Mouse (Mus musculus) ES-E14 (cell line): ENCODE results near the gene Msantd2. TPM values are rescaled to one million over a fixed set of nuclear protein-coding genes. Genes with fewer than 3 reads are reported as not detected.
A peak's percentile ranks its signal among the peaks of the same experiment; 100 is the strongest.

Experiments used
- DNase-seq: peaks from one replicate; pipeline ENCODE4 v3.0.0-alpha.2; 2013; ENCODE audit warnings: low read depth, low spot score
- H3K27ac ChIP-seq: 2 replicates; pipeline ENCODE4 v1.5.1; 2012; ENCODE audit warnings: low read depth, mild to moderate bottlenecking, low read length, moderate library complexity, mixed read lengths; ENCODE audit not compliant: poor library complexity, insufficient read depth, severe bottlenecking
- H3K36me3 ChIP-seq: 2 replicates; pipeline ENCODE4 v1.6.1; 2012; ENCODE audit warnings: mild to moderate bottlenecking, low read length, moderate library complexity, mixed read lengths; ENCODE audit not compliant: control insufficient read depth, poor library complexity, insufficient read depth, severe bottlenecking
- H3K4me1 ChIP-seq, 2 experiments: fragments of 150-350 bp in 1 of 2; sonication (generic) in 1 of 2; 2 replicates each; pipeline ENCODE4 v1.6.1; 2012; ENCODE audit warnings: low read length in 2 of 2, mild to moderate bottlenecking in 1 of 2, mixed read lengths in 1 of 2; ENCODE audit not compliant: control insufficient read depth in 2 of 2, insufficient read depth in 2 of 2, poor library complexity in 1 of 2
- H3K4me3 ChIP-seq, 2 experiments: fragments of 150-350 bp in 1 of 2; sonication (generic) in 1 of 2; 2 replicates each; pipeline ENCODE4 v1.5.1; 2012; ENCODE audit warnings: low read length in 2 of 2, low read depth in 1 of 2, mild to moderate bottlenecking in 1 of 2, mixed read lengths in 1 of 2; ENCODE audit not compliant: insufficient read depth in 1 of 2, poor library complexity in 1 of 2, severe bottlenecking in 1 of 2
- H3K9ac ChIP-seq: 2 replicates; pipeline ENCODE4 v1.6.1; 2012; ENCODE audit warnings: low read depth, mild to moderate bottlenecking, low read length, mixed read lengths; ENCODE audit not compliant: poor library complexity, insufficient read depth, severe bottlenecking
- H3K9me3 ChIP-seq: fragments of 150-350 bp; sonication (generic); 2 replicates; pipeline ENCODE4 v1.6.1; 2012; ENCODE audit warnings: low read depth, mild to moderate bottlenecking, low read length; ENCODE audit not compliant: control insufficient read depth, insufficient read depth
- CHD2 ChIP-seq: IDR thresholded peaks from 2 replicates; pipeline ENCODE4 v1.6.1; 2014; ENCODE audit warnings: mild to moderate bottlenecking, low read depth, low read length, inconsistent platforms
- HCFC1 ChIP-seq: IDR thresholded peaks from 2 replicates; pipeline ENCODE4 v1.6.1; 2012; ENCODE audit warnings: low read length, inconsistent platforms, borderline replicate concordance; ENCODE audit not compliant: insufficient read depth
- MAFK ChIP-seq: IDR thresholded peaks from 2 replicates; pipeline ENCODE4 v1.6.1; 2014; ENCODE audit warnings: mild to moderate bottlenecking, low read depth, low read length, inconsistent platforms; ENCODE audit not compliant: insufficient read depth
- ZC3H11A ChIP-seq: IDR thresholded peaks from 2 replicates; pipeline ENCODE4 v1.6.1; 2012; ENCODE audit warnings: low read depth, mild to moderate bottlenecking, inconsistent platforms, low read length, borderline replicate concordance
- ZNF384 ChIP-seq: IDR thresholded peaks from 2 replicates; pipeline ENCODE4 v1.6.1; 2012; ENCODE audit warnings: low read depth, low read length, inconsistent platforms
- in situ Hi-C, 2 experiments: fragments of 600-800 bp; cut with MboI; formaldehyde crosslinking; loops; one replicate each; pipeline ENCODE4 v1.15.1; 2025; ENCODE audit warnings: low sequenced_read_pairs in 2 of 2, inconsistent platforms in 1 of 2; ENCODE audit not compliant: unreplicated experiment in 2 of 2
- total RNA-seq: library from RNA; depleted of rRNA; stranded (reverse); fragments of 300-350 nt; gene quantifications from 2 replicates; pipeline ENCODE4 v1.2.3, GENCODE M21; 2012

The Msantd2 gene
- total RNA-seq, 1 experiment, result 81.3 TPM

- Histone ChIP-seq H3K4me3 (peak within 1 kb of the TSS; percentile 48 to 55), H3K4me1 (peaks cover 2 to 18% of the 10 kb centered on the region in 2 experiments; a peak in 2 of 4 replicates), H3K9ac (peak within 1 kb of the TSS; percentile 44), H3K9me3 (no peaks in the 10 kb centered on the region), H3K36me3 (peaks cover 11% of the 10 kb centered on the region), H3K27ac (no peak within 1 kb of the TSS)
- no peak for DNase-seq
- in situ Hi-C loops, result no loop called here
- TF ChIP-seq CHD2 (no peak), ZNF384 (no peak), MAFK (no peak), ZC3H11A (no peak), HCFC1 (no peak)
These were observed 38.5 kb downstream of the Msantd2 start, which contains the start of gene Esam for GRCm38 (mm10) chr9:37527396-37528224. Gene Esam, plus strand, starts transcription at chr9:37528078.

DNA sequence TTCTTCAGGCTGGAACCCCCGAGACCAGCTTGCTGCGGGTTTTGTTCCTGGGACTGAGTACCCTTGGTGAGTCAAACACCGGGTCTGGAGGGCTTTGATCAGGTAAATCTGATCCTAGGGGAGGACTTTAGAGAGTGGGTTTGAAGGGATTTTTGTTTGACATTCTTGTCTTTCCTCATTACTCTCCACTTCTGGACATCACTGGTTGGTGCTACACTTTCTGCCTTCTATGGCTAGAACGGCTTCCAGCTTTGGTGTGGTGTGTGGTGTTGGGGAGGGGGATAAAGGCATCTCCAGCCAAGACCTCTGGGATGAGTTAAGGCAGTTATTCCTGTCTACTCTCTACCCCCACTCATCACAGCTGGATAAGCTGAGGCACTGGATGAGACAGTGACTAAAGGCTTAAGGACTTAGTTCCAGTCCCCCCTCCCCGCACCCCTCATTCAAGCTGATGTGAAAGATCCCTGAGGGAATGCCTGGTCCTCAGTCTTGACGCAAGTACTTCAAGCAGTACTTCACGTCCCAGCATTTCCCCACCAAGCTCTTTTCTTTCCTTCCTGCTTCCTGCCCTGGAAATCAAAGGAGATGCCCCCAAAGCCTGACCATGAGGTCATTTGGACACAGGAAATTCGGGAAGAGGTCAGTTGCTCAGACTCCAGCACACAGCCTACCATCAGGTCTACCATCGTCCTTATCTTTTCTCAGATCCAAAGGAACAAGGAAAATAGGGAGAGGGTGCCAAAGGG is 39.3 kb downstream of the Msantd2 start:
- Histone ChIP-seq H3K9ac (no peak overlapping the region), H3K9me3 (no peaks in the 10 kb centered on the region), H3K4me3 (peak overlapping the region; percentile 48 to 55), H3K4me1 (peaks cover 2 to 18% of the 10 kb centered on the region in 2 experiments; a peak in 2 of 4 replicates), H3K27ac (no peak overlapping the region), H3K36me3 (peaks cover 5% of the 10 kb centered on the region)
- TF ChIP-seq HCFC1, result no peak
- no peak for TF ChIP-seq CHD2
- no peak for TF ChIP-seq ZC3H11A
- TF ChIP-seq MAFK, result no peak
- no peak for TF ChIP-seq ZNF384
- in situ Hi-C loops, result no loop called here
- no peak for DNase-seq

DNA sequence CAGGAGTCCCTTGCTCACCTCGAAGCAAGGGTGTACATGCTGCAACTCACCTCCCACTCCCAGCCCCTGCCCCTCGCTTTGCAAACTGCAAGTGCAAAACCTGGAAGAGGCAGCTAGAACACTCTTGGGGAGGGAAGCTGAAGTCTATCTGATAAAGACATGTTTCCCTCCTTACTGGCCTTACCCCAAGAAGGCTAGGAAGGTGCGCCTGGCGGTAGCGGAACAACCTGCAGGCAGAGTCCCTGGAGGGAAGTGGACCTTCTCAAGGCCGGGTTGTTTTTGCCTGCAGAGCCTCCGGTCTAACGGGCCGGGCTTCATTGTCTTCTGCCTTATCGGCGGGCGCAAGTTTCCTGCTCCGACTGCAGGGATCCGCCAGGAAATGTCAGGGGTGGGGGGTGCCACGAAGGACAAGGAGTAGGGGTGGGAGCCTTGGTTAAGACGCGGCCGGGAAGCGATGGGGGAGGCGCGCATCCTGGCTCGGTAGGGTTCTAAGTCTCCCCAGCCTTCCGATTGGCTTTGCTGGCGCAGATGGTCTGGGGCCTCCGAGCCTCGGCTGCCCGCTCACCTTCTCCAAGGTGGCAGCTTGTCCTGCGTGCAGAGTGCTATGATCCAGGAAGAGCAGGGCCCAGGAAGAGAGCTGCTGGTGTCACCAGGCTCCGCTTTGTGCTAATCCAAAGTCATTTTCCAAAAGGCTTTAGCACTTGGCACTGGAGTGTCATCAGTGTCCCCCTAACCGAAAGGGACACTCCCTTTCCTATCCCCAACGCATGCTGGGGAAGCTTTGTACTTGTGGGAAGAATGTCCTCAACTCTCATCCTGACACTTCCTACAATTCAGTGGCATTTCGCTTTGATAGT is 41.1 kb downstream of the Msantd2 start:
- TF ChIP-seq HCFC1 (no peak), ZNF384 (no peak), CHD2 (no peak), ZC3H11A (no peak), MAFK (no peak)
- H3K36me3 ChIP-seq, result peaks cover 3% of the 10 kb centered on the region
- H3K4me1 ChIP-seq, result peaks cover 2 to 18% of the 10 kb centered on the region in 2 experiments; a peak in 2 of 4 replicates
- DNase-seq, result no peak
- H3K4me3 ChIP-seq, result peak overlapping the region; percentile 29 to 60
- H3K9ac ChIP-seq, result peak overlapping the region; percentile 50
- in situ Hi-C loops, result no loop called here
- H3K27ac ChIP-seq, result no peak overlapping the region
- H3K9me3 ChIP-seq, result no peaks in the 10 kb centered on the region
